Mouse (Mus musculus): ENCODE data around the gene Olfr1226. TPM values are rescaled to one million over a fixed set of nuclear protein-coding genes. Genes with fewer than 3 reads are reported as not detected.
"Not testable (repeated sequence)": the region's sequence is repeated elsewhere in the genome, so short reads cannot be mapped to it uniquely, and the experiment has no call there.

Gene Olfr1226
- polyA plus RNA-seq (2016; fragmentation: Nextera tagmentation; extraction: Ambion mirVana): not detected in 2 replicates

- no peak within 1 kb of the TSS for H3K4me3 ChIP-seq
- no peak for DNase-seq (ENCODE audit: low spot score)
- H3K36me3 ChIP-seq (replicated peaks): no peaks in the 10 kb centered on the region
- no peaks in the 10 kb centered on the region for H3K4me1 ChIP-seq
- WGBS: 67% methylated on average over 2 of the region's 2 CpGs
- no peaks in the 10 kb centered on the region for H3K27me3 ChIP-seq (replicated peaks; ENCODE audit: low read depth, poor library complexity, severe bottlenecking)
- no peak within 1 kb of the TSS for H3K27ac ChIP-seq (replicated peaks)
- no peaks in the 10 kb centered on the region for H3K9me3 ChIP-seq
Measured at GRCm38 (mm10) chr2:89199948-89200347, at the start of gene Olfr1226. Gene Olfr1226 (minus strand): TSS chr2:89200048.

- Histone ChIP-seq H3K4me3 (no peak overlapping the region), H3K27ac (replicated peaks) (no peak overlapping the region), H3K27me3 (replicated peaks; ENCODE audit: low read depth, poor library complexity, severe bottlenecking) (no peaks in the 10 kb centered on the region), H3K36me3 (replicated peaks) (no peaks in the 10 kb centered on the region), H3K9me3 (no peaks in the 10 kb centered on the region), H3K4me1 (no peaks in the 10 kb centered on the region)
- WGBS: 83% methylated on average over 3 of the region's 3 CpGs
- no peak for DNase-seq (ENCODE audit: low spot score)
Measured at GRCm38 (mm10) chr2:89196325-89196982, 3.4 kb downstream of the Olfr1226 start.

GRCm38 (mm10) chr2:89174569-89174968, 25.3 kb downstream of the Olfr1226 start, which contains the start of gene Olfr1225:
Gene Olfr1225 (minus strand): TSS chr2:89174669.
- no peak for DNase-seq (ENCODE audit: low spot score)
- H3K36me3 ChIP-seq (replicated peaks): no peaks in the 10 kb centered on the region
- no peak within 1 kb of the TSS for H3K4me3 ChIP-seq
- WGBS: 94% methylated on average over 1 of the region's 1 CpGs
- no peaks in the 10 kb centered on the region for H3K9me3 ChIP-seq
- no peaks in the 10 kb centered on the region for H3K4me1 ChIP-seq
- no peak within 1 kb of the TSS for H3K27ac ChIP-seq (replicated peaks)
- H3K27me3 ChIP-seq (replicated peaks; ENCODE audit: low read depth, poor library complexity, severe bottlenecking): no peaks in the 10 kb centered on the region

- not testable (repeated sequence) for H3K36me3 ChIP-seq (replicated peaks); H3K27ac ChIP-seq (replicated peaks); H3K9me3 ChIP-seq; H3K4me3 ChIP-seq; H3K27me3 ChIP-seq (replicated peaks; ENCODE audit: low read depth, poor library complexity, severe bottlenecking); DNase-seq (ENCODE audit: low spot score); H3K4me1 ChIP-seq
- WGBS: 88% methylated on average over 4 of the region's 4 CpGs
Measured at GRCm38 (mm10) chr2:89164711-89165110, 35.1 kb downstream of the Olfr1226 start.

GRCm38 (mm10) chr2:89163991-89164390, 35.9 kb downstream of the Olfr1226 start, which contains the start of gene Olfr1224-ps1:
Gene Olfr1224-ps1 (minus strand): TSS chr2:89164091.
- H3K9me3 ChIP-seq; H3K4me1 ChIP-seq; H3K4me3 ChIP-seq; H3K27ac ChIP-seq (replicated peaks); H3K27me3 ChIP-seq (replicated peaks; ENCODE audit: low read depth, poor library complexity, severe bottlenecking); H3K36me3 ChIP-seq (replicated peaks); DNase-seq (ENCODE audit: low spot score): not testable (repeated sequence)
- WGBS: 92% methylated on average over 8 of the region's 8 CpGs

GRCm38 (mm10) chr2:89151460-89151859, 48.4 kb downstream of the Olfr1226 start, which contains the start of gene Olfr1223:
Gene Olfr1223 (minus strand): TSS chr2:89151560.
- no peak for DNase-seq (ENCODE audit: low spot score)
- H3K4me1 ChIP-seq: no peaks in the 10 kb centered on the region
- no peaks in the 10 kb centered on the region for H3K36me3 ChIP-seq (replicated peaks)
- no peak within 1 kb of the TSS for H3K4me3 ChIP-seq
- 79% methylated on average over 1 of the region's 1 CpGs for WGBS
- no peaks in the 10 kb centered on the region for H3K9me3 ChIP-seq
- no peak within 1 kb of the TSS for H3K27ac ChIP-seq (replicated peaks)
- no peaks in the 10 kb centered on the region for H3K27me3 ChIP-seq (replicated peaks; ENCODE audit: low read depth, poor library complexity, severe bottlenecking)

Other genes with a start within 250 kb of the Olfr1226 start
- gene Olfr1212, start 246.1 kb downstream of the Olfr1226 start, polyA plus RNA-seq (2016; fragmentation: Nextera tagmentation; extraction: Ambion mirVana): not detected in 2 replicates
- not detected in 2 replicates for gene Gm13762, start 219.8 kb downstream of the Olfr1226 start, polyA plus RNA-seq (2016; fragmentation: Nextera tagmentation; extraction: Ambion mirVana)
- not detected in 2 replicates for gene Olfr1214, start 207.4 kb downstream of the Olfr1226 start, polyA plus RNA-seq (2016; fragmentation: Nextera tagmentation; extraction: Ambion mirVana)
- not detected in 2 replicates for gene Olfr1215, start 193.1 kb downstream of the Olfr1226 start, polyA plus RNA-seq (2016; fragmentation: Nextera tagmentation; extraction: Ambion mirVana)
- not detected in 2 replicates for gene Olfr1216, start 181.7 kb downstream of the Olfr1226 start, polyA plus RNA-seq (2016; fragmentation: Nextera tagmentation; extraction: Ambion mirVana)
- gene Olfr1217, start 168.0 kb downstream of the Olfr1226 start, polyA plus RNA-seq (2016; fragmentation: Nextera tagmentation; extraction: Ambion mirVana): not detected in 2 replicates
- gene Olfr1218, start 138.9 kb downstream of the Olfr1226 start, polyA plus RNA-seq (2016; fragmentation: Nextera tagmentation; extraction: Ambion mirVana): not detected in 2 replicates
- gene Olfr1219, start 116.5 kb downstream of the Olfr1226 start, polyA plus RNA-seq (2016; fragmentation: Nextera tagmentation; extraction: Ambion mirVana): not detected in 2 replicates
- gene Olfr1220, start 93.2 kb downstream of the Olfr1226 start, polyA plus RNA-seq (2016; fragmentation: Nextera tagmentation; extraction: Ambion mirVana): not detected in 2 replicates
- not detected in 2 replicates for gene Olfr1221, start 82.8 kb downstream of the Olfr1226 start, polyA plus RNA-seq (2016; fragmentation: Nextera tagmentation; extraction: Ambion mirVana)
- gene Olfr1222, start 67.0 kb downstream of the Olfr1226 start, polyA plus RNA-seq (2016; fragmentation: Nextera tagmentation; extraction: Ambion mirVana): not detected in 2 replicates
- gene Olfr1223, start 48.5 kb downstream of the Olfr1226 start, polyA plus RNA-seq (2016; fragmentation: Nextera tagmentation; extraction: Ambion mirVana): not detected in 2 replicates
- not detected in 2 replicates for gene Olfr1224-ps1, start 36.0 kb downstream of the Olfr1226 start, polyA plus RNA-seq (2016; fragmentation: Nextera tagmentation; extraction: Ambion mirVana)
- not detected in 2 replicates for gene Olfr1225, start 25.4 kb downstream of the Olfr1226 start, polyA plus RNA-seq (2016; fragmentation: Nextera tagmentation; extraction: Ambion mirVana)
- gene Olfr1228, start 54.0 kb upstream of the Olfr1226 start, polyA plus RNA-seq (2016; fragmentation: Nextera tagmentation; extraction: Ambion mirVana): not detected in 2 replicates
- not detected in 2 replicates for gene Olfr1229, start 88.0 kb upstream of the Olfr1226 start, polyA plus RNA-seq (2016; fragmentation: Nextera tagmentation; extraction: Ambion mirVana)
- not detected in 2 replicates for gene Olfr1230, start 97.2 kb upstream of the Olfr1226 start, polyA plus RNA-seq (2016; fragmentation: Nextera tagmentation; extraction: Ambion mirVana)
- gene Olfr1231, start 107.0 kb upstream of the Olfr1226 start, polyA plus RNA-seq (2016; fragmentation: Nextera tagmentation; extraction: Ambion mirVana): not detected in 2 replicates
- gene Olfr1232, start 129.6 kb upstream of the Olfr1226 start, polyA plus RNA-seq (2016; fragmentation: Nextera tagmentation; extraction: Ambion mirVana): not detected in 2 replicates
- gene Olfr1233, start 142.3 kb upstream of the Olfr1226 start, polyA plus RNA-seq (2016; fragmentation: Nextera tagmentation; extraction: Ambion mirVana): not detected in 2 replicates
- not detected in 2 replicates for gene Olfr1234, start 164.8 kb upstream of the Olfr1226 start, polyA plus RNA-seq (2016; fragmentation: Nextera tagmentation; extraction: Ambion mirVana)
- gene Olfr1238, start 209.6 kb upstream of the Olfr1226 start, polyA plus RNA-seq (2016; fragmentation: Nextera tagmentation; extraction: Ambion mirVana): not detected in 2 replicates
- not detected in 2 replicates for gene Olfr1239, start 220.4 kb upstream of the Olfr1226 start, polyA plus RNA-seq (2016; fragmentation: Nextera tagmentation; extraction: Ambion mirVana)
- not detected in 2 replicates for gene Olfr1240, start 243.0 kb upstream of the Olfr1226 start, polyA plus RNA-seq (2016; fragmentation: Nextera tagmentation; extraction: Ambion mirVana)

All from embryonic facial prominence, embryonic 10.5 days (tissue).